Mouse (Mus musculus) cerebellum, adult 11 months (tissue): ENCODE measurements around the gene Apela.
A peak's percentile ranks its signal among the peaks of the same experiment; 100 is the strongest.
"Not testable (repeated sequence)": the region's sequence is repeated elsewhere in the genome, so short reads cannot be mapped to it uniquely, and the experiment has no call there.

Source experiments
- DNase-seq: peaks from one replicate; pipeline ENCODE4 v3.0.0; 2022

The Apela gene

DNA sequence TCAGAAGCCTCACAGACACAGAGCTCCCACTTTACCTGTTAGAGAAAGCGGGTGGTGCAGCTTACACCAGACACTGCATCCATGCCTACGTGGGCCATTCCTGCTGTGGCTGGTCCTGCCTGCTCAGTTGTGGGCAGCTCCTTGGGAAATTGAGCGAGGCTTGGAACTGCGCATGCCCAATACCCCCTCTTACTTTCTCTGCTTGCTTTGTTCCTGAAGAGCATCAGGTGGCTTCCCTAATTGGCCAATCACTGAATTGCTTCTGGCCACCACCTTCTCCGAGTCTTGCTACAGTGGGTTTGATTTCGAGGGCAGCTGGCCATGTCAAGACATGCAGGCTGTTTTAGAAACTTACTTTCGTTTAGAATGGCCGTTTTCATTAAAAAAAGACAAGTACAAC, 18.7 kb downstream of the Apela start, which contains the start of the genes Trim61 and Trim60:
Gene Trim61, minus strand, starts transcription at position 101 of the 400 bp plus-strand sequence.
Gene Trim60, minus strand, starts transcription at position 162 of the 400 bp plus-strand sequence.
- DNase-seq, result no peak

DNA sequence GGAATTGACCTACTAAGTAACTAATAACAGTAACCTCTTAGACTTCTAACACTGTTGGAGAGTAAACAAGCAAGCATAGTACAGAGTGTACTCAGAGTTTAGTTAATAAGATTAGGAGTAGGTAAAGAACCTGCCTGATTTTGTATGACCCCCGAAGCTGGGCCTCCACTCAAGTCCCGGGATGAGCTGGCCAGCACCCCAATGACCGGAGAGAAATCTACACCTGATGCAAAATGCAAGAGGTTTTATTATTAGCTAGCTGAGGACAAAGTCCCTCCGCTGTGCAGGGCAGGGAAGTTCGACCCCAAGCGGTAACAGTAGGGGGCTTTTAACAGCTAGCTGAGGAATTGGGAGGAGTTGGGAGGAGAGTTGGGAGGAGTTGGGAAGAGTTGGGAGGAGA, 29.5 kb downstream of the Apela start:
- not testable (repeated sequence) for DNase-seq

- DNase-seq, result no peak
Measured at GRCm38 (mm10) chr8:64998806-64999365, 38.2 kb downstream of the Apela start.

DNA sequence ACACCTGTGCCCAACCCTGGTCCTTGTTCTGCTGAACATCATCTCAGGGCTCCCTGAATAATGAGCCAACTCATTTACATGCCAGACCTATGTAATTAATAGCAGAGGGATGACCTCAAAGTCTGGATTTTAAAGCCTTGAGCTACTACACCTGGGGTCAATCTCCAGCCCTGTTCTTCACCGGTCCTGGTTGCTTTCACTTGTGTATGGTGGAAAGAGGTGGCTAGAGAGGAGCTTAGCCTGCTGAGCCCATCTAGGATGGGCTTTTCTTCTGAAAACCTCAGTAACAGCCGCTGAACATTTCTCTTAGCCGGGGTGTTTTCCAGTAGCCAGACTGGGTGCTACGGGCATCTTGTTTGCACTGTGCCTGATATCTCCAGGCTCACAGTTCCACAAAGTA, 49.4 kb downstream of the Apela start, which contains the start of gene Trim75:
Gene Trim75, minus strand, starts transcription at position 101 of the 400 bp plus-strand sequence.
- DNase-seq, result no peak

DNA sequence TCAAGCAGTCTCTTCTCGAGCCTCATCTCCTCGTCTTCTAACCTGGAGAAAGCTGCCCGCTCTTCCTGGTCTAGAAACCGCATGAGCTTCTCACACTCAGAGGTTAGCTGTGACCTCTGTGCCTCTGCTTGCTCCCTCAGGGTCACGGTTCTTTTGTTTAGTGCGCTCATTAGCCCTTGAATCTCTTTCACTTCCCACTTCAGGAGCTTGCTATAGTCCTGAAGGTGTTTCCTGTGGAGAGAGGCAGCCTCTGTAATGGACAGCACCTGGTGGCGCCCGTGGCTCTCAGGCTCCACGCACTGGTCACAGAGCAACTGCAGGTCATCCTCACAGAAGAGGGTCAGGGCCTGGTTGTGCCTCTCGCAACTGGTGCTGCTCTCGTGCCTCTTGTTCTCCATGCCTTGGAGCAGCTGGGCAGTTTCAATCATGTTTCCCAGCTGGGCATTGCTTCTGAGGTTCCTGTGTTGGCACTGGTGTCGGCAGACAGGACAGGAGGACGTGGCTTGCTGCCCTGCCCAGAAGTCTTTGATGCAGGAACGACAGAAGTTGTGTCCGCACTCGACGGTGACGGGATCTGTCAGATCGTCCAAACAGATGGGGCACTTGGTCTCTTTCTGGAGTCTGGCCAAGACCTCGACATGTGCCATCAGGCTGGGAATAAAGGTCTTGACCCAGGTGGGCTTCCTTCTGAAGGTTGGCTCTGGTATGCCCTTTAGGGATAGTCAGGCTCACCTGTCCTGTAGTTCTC, 53.8 kb downstream of the Apela start:
- DNase-seq, result peak; percentile 3
